Mouse (Mus musculus): ENCODE measurements around the gene Mcub. TPM values are rescaled to one million over a fixed set of nuclear protein-coding genes. Genes with fewer than 3 reads are reported as not detected.

The Mcub gene
- polyA plus RNA-seq, 1 experiment: 69.0 TPM

DNA sequence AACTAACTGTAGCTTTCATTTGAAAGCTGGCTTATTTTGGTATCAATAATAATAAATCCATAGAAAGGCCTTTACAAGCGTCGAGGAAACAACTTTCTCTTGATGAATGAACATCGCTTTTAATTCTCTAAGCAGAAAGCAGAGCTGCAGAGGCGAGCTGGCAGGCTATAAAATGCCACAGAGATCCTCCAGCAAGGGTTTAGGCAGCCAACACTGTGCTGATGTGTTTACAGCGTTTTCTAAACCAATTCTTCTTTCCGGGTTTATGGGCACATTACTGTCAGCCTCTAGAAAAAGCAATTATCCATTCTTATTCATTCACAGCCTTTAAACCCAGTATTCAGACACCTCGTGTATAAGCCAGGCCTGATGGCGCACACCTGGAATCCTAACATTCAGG lies 7.5 kb downstream of the Mcub start:
- Histone ChIP-seq H3K27ac (ENCODE audit: insufficient read depth, low read depth, low read length) (no peak overlapping the region), H3K4me3 (ENCODE audit: insufficient read depth, low read length) (no peak overlapping the region), H3K4me1 (ENCODE audit: control insufficient read depth, insufficient read depth, low read length) (peaks cover 9% of the 10 kb centered on the region)
- TF ChIP-seq POLR2A (IDR thresholded peaks at IDR 0.05; ENCODE audit: borderline replicate concordance, low read depth, low read length) (no peak), CTCF (IDR thresholded peaks at IDR 0.05; ENCODE audit: low read depth, low read length) (no peak)

DNA sequence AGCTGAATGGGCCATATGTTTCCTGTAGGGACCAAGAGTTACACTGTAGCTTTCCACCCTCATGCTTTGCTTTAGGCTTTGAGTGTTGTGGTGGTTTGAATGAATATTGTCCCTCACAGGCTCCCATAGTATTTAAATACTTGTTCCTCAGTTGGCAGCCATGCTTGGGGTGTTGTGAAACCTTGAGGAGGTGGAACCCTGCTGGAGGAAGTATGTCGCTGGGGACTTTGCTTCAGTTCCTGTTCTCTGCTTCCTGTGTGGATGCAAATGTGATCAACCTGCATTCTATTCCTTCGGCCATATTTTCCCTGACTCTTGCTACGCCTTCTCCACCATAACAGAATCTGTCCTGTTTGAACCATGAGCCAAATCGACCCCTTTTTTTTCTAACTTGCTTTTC lies 16.7 kb downstream of the Mcub start:
- H3K27ac ChIP-seq (ENCODE audit: insufficient read depth, low read depth, low read length): peak overlapping the region; percentile 45; the same call in 1 of the 2 replicates
- peaks cover 10% of the 10 kb centered on the region for H3K4me1 ChIP-seq (ENCODE audit: control insufficient read depth, insufficient read depth, low read length)
- no peak for TF ChIP-seq CTCF (IDR thresholded peaks at IDR 0.05; ENCODE audit: low read depth, low read length)
- TF ChIP-seq POLR2A (IDR thresholded peaks at IDR 0.05; ENCODE audit: borderline replicate concordance, low read depth, low read length): no peak
- no peak overlapping the region for H3K4me3 ChIP-seq (ENCODE audit: insufficient read depth, low read length)

DNA sequence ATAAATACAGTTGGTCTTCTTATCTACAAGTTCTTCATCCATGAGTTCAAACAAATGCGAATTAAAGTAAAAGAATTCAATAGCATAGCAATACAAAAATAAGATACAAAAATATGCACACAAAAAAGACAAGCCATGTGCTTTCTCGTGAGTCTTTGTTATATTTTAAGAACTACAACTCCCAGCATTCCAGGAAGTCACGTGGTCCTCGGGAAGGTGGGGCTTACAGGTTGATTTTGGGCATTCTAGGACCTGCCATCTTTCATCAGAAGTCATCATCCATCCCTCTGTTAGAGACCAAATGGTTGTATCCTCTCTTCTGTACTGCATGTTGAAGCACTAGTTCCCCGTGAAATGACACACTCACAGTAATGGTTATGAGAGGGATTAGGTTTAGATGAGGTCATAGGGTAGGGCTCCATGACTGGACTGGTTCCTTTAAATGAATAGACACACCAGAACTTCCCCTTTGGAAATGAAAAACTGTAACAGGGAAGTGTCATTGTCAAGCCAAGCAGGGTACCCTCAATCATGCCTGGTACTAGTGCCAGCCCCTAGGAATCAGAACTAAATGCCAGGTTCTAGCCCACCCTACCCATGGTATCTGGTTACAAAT lies 20.7 kb downstream of the Mcub start:
- TF ChIP-seq CTCF (IDR thresholded peaks at IDR 0.05; ENCODE audit: low read depth, low read length): no peak
- no peak for TF ChIP-seq POLR2A (IDR thresholded peaks at IDR 0.05; ENCODE audit: borderline replicate concordance, low read depth, low read length)
- Histone ChIP-seq H3K4me3 (ENCODE audit: insufficient read depth, low read length) (no peak overlapping the region), H3K4me1 (ENCODE audit: control insufficient read depth, insufficient read depth, low read length) (peaks cover 41% of the 10 kb centered on the region), H3K27ac (ENCODE audit: insufficient read depth, low read depth, low read length) (peak overlapping the region; percentile 72)

DNA sequence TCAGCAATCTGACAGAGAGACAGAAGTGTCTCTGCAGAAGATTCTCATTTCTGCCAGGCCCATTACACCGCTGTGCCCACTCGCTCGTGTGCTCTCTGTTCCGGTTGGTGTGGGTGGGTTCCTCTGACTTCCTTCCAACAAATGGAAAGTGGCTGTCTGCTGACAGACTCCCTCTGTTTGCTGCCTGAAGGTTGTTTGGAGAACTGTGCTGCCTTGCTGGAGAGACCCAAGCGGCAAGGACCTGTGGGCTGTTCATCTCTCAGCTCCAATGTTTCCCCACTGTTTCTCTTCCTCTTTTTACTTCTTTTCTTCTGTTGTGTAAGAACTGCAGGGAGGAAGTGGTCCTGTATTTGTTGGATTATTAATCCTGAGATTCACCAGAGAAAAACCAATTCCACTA lies 21.6 kb downstream of the Mcub start:
- H3K4me1 ChIP-seq (ENCODE audit: control insufficient read depth, insufficient read depth, low read length): peaks cover 46% of the 10 kb centered on the region
- no peak for TF ChIP-seq POLR2A (IDR thresholded peaks at IDR 0.05; ENCODE audit: borderline replicate concordance, low read depth, low read length)
- peak overlapping the region; percentile 35 for H3K4me3 ChIP-seq (ENCODE audit: insufficient read depth, low read length)
- peak overlapping the region; percentile 90 for H3K27ac ChIP-seq (ENCODE audit: insufficient read depth, low read depth, low read length)

DNA sequence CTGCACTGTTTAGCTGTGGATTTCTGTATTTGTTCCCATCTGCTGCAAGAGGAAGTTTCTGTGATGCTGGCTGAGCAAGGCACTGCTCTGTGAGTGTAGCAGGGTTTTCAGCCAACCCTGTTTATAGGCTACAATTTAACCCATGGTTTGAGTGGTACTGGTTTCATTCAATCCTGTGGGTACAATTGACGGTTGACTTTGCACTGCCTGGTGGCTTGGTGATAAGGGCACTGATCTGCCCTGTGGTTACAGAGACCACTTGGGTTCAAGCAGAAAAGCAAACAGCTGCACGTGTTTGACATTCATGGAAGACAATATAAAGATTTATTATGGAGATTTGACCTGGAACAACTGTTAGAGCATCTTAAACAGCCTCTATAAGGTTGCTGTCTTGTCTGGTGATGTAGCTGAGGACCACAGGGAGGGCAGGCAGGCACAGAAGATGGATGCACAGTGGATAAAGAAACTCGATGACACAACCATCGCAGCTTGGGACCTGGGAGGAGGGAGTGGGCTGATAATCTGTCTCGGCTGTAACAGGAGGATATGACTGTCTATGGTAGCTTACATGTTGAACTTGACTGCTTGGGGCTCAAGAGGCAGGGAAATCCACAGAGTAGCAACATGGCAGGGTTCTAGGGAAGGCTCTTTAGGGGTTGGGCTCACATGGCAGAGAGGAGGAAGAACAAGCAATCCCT lies 23.6 kb downstream of the Mcub start:
- Histone ChIP-seq H3K4me1 (ENCODE audit: control insufficient read depth, insufficient read depth, low read length) (peaks cover 45% of the 10 kb centered on the region), H3K4me3 (ENCODE audit: insufficient read depth, low read length) (no peak overlapping the region), H3K27ac (ENCODE audit: insufficient read depth, low read depth, low read length) (peak overlapping the region; percentile 12; the same call in 1 of the 2 replicates)
- TF ChIP-seq CTCF (IDR thresholded peaks at IDR 0.05; ENCODE audit: low read depth, low read length): no peak
- no peak for TF ChIP-seq POLR2A (IDR thresholded peaks at IDR 0.05; ENCODE audit: borderline replicate concordance, low read depth, low read length)

GRCm38 (mm10) chr3:129943813-129944212 lies 26.2 kb downstream of the Mcub start:
- peak overlapping the region; percentile 40 for H3K27ac ChIP-seq (ENCODE audit: insufficient read depth, low read depth, low read length)
- H3K4me1 ChIP-seq (ENCODE audit: control insufficient read depth, insufficient read depth, low read length): peaks cover 44% of the 10 kb centered on the region

GRCm38 (mm10) chr3:129941291-129941690 lies 28.7 kb downstream of the Mcub start:
- TF ChIP-seq POLR2A (IDR thresholded peaks at IDR 0.05; ENCODE audit: borderline replicate concordance, low read depth, low read length) (no peak), CTCF (IDR thresholded peaks at IDR 0.05; ENCODE audit: low read depth, low read length) (no peak)
- no peak overlapping the region for H3K27ac ChIP-seq (ENCODE audit: insufficient read depth, low read depth, low read length)
- H3K4me1 ChIP-seq (ENCODE audit: control insufficient read depth, insufficient read depth, low read length): peaks cover 38% of the 10 kb centered on the region
- H3K4me3 ChIP-seq (ENCODE audit: insufficient read depth, low read length): no peak overlapping the region

More at GRCm38 (mm10) chr3:129943813-129944212, 26.2 kb downstream of the Mcub start:
- H3K4me3 ChIP-seq (ENCODE audit: insufficient read depth, low read length): no peak overlapping the region
- TF ChIP-seq CTCF (IDR thresholded peaks at IDR 0.05; ENCODE audit: low read depth, low read length) (no peak), POLR2A (IDR thresholded peaks at IDR 0.05; ENCODE audit: borderline replicate concordance, low read depth, low read length) (no peak)

DNA sequence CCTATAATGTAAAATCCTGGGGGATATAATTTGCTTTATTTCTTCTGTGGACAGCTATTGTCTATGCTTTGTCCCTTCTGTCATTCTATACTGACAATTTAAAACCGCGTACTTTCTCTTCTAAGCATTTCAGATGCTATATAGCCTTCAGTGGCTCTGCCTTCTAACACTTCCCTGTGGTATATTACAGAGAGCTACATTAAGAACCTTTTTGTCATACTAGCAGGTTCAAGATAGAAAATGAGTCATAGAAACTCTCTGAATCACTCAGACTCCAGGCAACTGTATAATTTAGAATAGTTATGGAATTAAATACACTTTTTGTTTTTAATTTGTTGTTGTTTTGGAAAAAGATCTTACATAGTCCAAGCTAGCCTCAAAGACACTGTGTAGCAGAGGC lies 29.2 kb downstream of the Mcub start:
- TF ChIP-seq CTCF (IDR thresholded peaks at IDR 0.05; ENCODE audit: low read depth, low read length) (no peak), POLR2A (IDR thresholded peaks at IDR 0.05; ENCODE audit: borderline replicate concordance, low read depth, low read length) (no peak)
- H3K4me1 ChIP-seq (ENCODE audit: control insufficient read depth, insufficient read depth, low read length): peaks cover 36% of the 10 kb centered on the region
- H3K27ac ChIP-seq (ENCODE audit: insufficient read depth, low read depth, low read length): no peak overlapping the region
- no peak overlapping the region for H3K4me3 ChIP-seq (ENCODE audit: insufficient read depth, low read length)

GRCm38 (mm10) chr3:129939058-129939457 lies 30.9 kb downstream of the Mcub start:
- Histone ChIP-seq H3K4me1 (ENCODE audit: control insufficient read depth, insufficient read depth, low read length) (peaks cover 27% of the 10 kb centered on the region), H3K4me3 (ENCODE audit: insufficient read depth, low read length) (no peak overlapping the region), H3K27ac (ENCODE audit: insufficient read depth, low read depth, low read length) (no peak overlapping the region)
- TF ChIP-seq POLR2A (IDR thresholded peaks at IDR 0.05; ENCODE audit: borderline replicate concordance, low read depth, low read length) (no peak), CTCF (IDR thresholded peaks at IDR 0.05; ENCODE audit: low read depth, low read length) (no peak)

DNA sequence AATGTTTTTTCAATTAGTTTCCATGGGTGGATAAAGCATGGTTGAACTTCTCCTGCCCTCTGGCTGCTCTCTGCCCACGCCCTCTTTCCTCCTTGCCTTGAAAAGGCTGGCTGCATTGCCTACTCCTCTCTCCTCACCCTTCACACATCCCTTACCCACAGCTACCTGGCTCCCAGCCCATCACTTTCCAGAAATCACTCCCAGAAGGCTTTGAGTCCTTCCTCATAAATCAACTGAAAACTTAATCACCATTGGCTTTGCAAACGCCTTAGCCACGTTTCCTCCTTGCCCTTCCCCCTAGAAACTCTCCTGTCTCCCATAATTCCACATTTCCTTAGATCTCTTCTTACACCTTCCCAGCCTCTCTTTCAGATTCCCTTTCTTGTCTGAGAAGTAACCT lies 32.2 kb downstream of the Mcub start:
- Histone ChIP-seq H3K4me1 (ENCODE audit: control insufficient read depth, insufficient read depth, low read length) (peaks cover 23% of the 10 kb centered on the region), H3K27ac (ENCODE audit: insufficient read depth, low read depth, low read length) (no peak overlapping the region), H3K4me3 (ENCODE audit: insufficient read depth, low read length) (no peak overlapping the region)
- TF ChIP-seq CTCF (IDR thresholded peaks at IDR 0.05; ENCODE audit: low read depth, low read length) (no peak), POLR2A (IDR thresholded peaks at IDR 0.05; ENCODE audit: borderline replicate concordance, low read depth, low read length) (no peak)

All from bone marrow macrophage, adult 2 months (primary cell).